Mouse (Mus musculus) embryonic facial prominence, embryonic 14.5 days (tissue): ENCODE data around the gene Cep104. TPM values are rescaled to one million over a fixed set of nuclear protein-coding genes. Genes with fewer than 3 reads are reported as not detected.

ENCODE experiments used
- ATAC-seq: fragments of 200-750 bp; cut with Nextera tagmentation; 2 replicates; pipeline ENCODE4 v1.8.0; 2017; ENCODE audit warnings: low read depth, moderate number of reproducible peaks, moderate TSS enrichment
- DNase-seq: peaks from one replicate; pipeline ENCODE4 v3.0.0-alpha.2; 2015; ENCODE audit warnings: low spot score
- H3K27ac ChIP-seq: fragments of 300-500 bp; sonication (generic); replicated peaks from 2 replicates; pipeline ENCODE4 v1.5.1; 2014; ENCODE audit warnings: low read depth, mild to moderate bottlenecking, low read length, moderate library complexity
- H3K27me3 ChIP-seq: fragments of 300-500 bp; sonication (generic); replicated peaks from 2 replicates; pipeline ENCODE4 v1.6.1; 2014; ENCODE audit warnings: low read length; ENCODE audit not compliant: control insufficient read depth, insufficient read depth
- H3K36me3 ChIP-seq: fragments of 300-500 bp; sonication (generic); 2 replicates; pipeline ENCODE4 v1.6.1; 2014; ENCODE audit warnings: low read length, mixed read lengths; ENCODE audit not compliant: control insufficient read depth, insufficient read depth
- H3K4me1 ChIP-seq: fragments of 300-500 bp; sonication (generic); 2 replicates; pipeline ENCODE4 v1.6.1; 2014; ENCODE audit warnings: antibody characterized with exemption, low read length; ENCODE audit not compliant: control insufficient read depth, insufficient read depth
- H3K4me2 ChIP-seq: fragments of 300-500 bp; sonication (generic); 2 replicates; pipeline ENCODE4 v1.6.1; 2014; ENCODE audit warnings: low read depth, mild to moderate bottlenecking, low read length, moderate library complexity, mixed read lengths
- H3K4me3 ChIP-seq: fragments of 300-500 bp; sonication (generic); 2 replicates; pipeline ENCODE4 v1.5.1; 2014; ENCODE audit warnings: low read depth, mild to moderate bottlenecking, low read length
- H3K9ac ChIP-seq: fragments of 300-500 bp; sonication (generic); 2 replicates; pipeline ENCODE4 v1.6.1; 2014; ENCODE audit warnings: low read depth, mild to moderate bottlenecking, low read length, moderate library complexity, mixed read lengths
- H3K9me3 ChIP-seq: fragments of 300-500 bp; sonication (generic); 2 replicates; pipeline ENCODE4 v1.6.1; 2016; ENCODE audit warnings: low read length; ENCODE audit not compliant: control insufficient read depth
- WGBS: fragments of 180-500 bp; shearing (Covaris S2); extraction: QIAGEN DNeasy Blood & Tissue Kit; methylation state at CpG from one replicate; pipeline ENCODE4 v1.1.7; 2014; 5-methylcytosine and 5-hydroxymethylcytosine counted together
- polyA plus RNA-seq: library from polyadenylated mRNA; unstranded; fragments of >200 nt; fragmentation: Nextera tagmentation; extraction: Ambion mirVana; gene quantifications from 2 replicates; pipeline ENCODE4 v1.2.1, GENCODE M21; 2014

Gene Cep104
- polyA plus RNA-seq, 1 experiment from 2014 or later = 14.2 TPM

DNA sequence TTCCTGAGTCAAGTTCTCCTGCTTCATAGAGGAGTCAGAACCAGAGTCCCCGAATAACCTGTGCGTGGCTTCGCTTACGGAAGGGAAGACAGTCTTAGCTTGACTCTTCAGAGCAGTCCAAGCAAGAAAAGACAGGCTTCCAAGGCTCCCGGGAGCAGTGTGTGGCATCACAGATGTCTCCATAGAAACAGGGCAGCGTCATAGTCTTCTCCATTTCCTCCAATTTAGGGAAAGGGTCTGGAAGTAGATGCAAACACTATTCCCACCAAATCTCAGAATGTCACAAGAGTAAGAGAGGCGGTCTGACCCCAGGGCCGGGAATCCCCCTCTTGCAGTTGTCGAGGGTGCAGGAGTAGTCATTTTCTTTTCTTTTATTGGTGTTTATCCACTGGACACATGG is 67.6 kb downstream of the Cep104 start, which contains the start of gene Ccdc27:
Gene Ccdc27 (minus strand): TSS at position 101 of the 400 bp plus-strand sequence.
- Histone ChIP-seq H3K36me3 (no peaks in the 10 kb centered on the region), H3K27me3 (no peaks in the 10 kb centered on the region; the same call in 1 of the 2 replicates), H3K9ac (no peak within 1 kb of the TSS), H3K4me1 (no peaks in the 10 kb centered on the region), H3K9me3 (no peaks in the 10 kb centered on the region), H3K27ac (no peak within 1 kb of the TSS), H3K4me3 (no peak within 1 kb of the TSS), H3K4me2 (no peak within 1 kb of the TSS)
- ATAC-seq (no peak), DNase-seq (no peak)
- 75% methylated on average over 9 of the region's 9 CpGs for WGBS

- no peak overlapping the region for H3K4me2 ChIP-seq
- no peak overlapping the region for H3K4me3 ChIP-seq
- DNase-seq = no peak
- no peaks in the 10 kb centered on the region; the same call in 1 of the 2 replicates for H3K27me3 ChIP-seq
- H3K27ac ChIP-seq = no peak overlapping the region
- ATAC-seq = no peak
- no peaks in the 10 kb centered on the region for H3K9me3 ChIP-seq
- H3K4me1 ChIP-seq = no peaks in the 10 kb centered on the region
- H3K9ac ChIP-seq = no peak overlapping the region
- WGBS = 66% methylated on average over 5 of the region's 5 CpGs
- no peaks in the 10 kb centered on the region for H3K36me3 ChIP-seq
Measured at GRCm38 (mm10) chr4:154045837-154046236, 70.8 kb downstream of the Cep104 start.

GRCm38 (mm10) chr4:154051401-154051800 is 76.4 kb downstream of the Cep104 start:
- H3K27ac ChIP-seq = no peak overlapping the region
- WGBS = 89% methylated on average over 3 of the region's 3 CpGs
- ATAC-seq = no peak; the same call in 1 of the 2 replicates
- H3K4me3 ChIP-seq = no peak overlapping the region
- DNase-seq = peak; percentile 23
- H3K4me1 ChIP-seq = 0 out of 2 replicates have a peak, but pooled peaks cover under 1% of the 10 kb centered on the region
- H3K27me3 ChIP-seq = no peaks in the 10 kb centered on the region
- H3K9me3 ChIP-seq = no peaks in the 10 kb centered on the region
- H3K36me3 ChIP-seq = no peaks in the 10 kb centered on the region
- no peak overlapping the region for H3K4me2 ChIP-seq
- no peak overlapping the region for H3K9ac ChIP-seq

GRCm38 (mm10) chr4:154053065-154053464 is 78.1 kb downstream of the Cep104 start:
- Histone ChIP-seq H3K9me3 (no peaks in the 10 kb centered on the region), H3K27me3 (no peaks in the 10 kb centered on the region), H3K4me1 (0 out of 2 replicates have a peak, but pooled peaks cover 4% of the 10 kb centered on the region), H3K4me3 (no peak overlapping the region), H3K36me3 (no peaks in the 10 kb centered on the region), H3K4me2 (no peak overlapping the region), H3K9ac (no peak overlapping the region), H3K27ac (no peak overlapping the region)
- 52% methylated on average over 4 of the region's 4 CpGs for WGBS
- DNase-seq (no peak), ATAC-seq (no peak)

DNA sequence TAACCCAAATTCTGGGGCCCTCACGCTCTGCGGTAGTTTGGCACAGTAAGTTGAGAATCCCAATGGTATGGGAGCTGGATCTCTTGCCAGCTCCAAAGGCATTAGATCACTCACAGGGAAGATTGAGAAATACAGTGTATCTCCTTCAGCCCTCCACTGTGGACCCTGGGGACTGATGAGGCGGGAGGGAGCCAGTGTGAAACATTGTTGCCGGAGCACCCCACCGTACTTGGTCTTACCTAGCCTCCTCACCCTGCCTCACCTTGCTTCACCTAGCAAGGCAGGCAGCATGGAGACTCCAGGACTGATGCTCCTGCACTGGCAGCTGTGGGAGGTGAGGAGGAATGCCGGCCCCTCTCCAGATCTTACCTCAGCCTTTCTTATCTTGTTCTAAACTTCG is 80.5 kb downstream of the Cep104 start:
- Histone ChIP-seq H3K9ac (no peak overlapping the region), H3K27me3 (no peaks in the 10 kb centered on the region), H3K4me1 (0 out of 2 replicates have a peak, but pooled peaks cover 4% of the 10 kb centered on the region), H3K9me3 (no peaks in the 10 kb centered on the region), H3K27ac (peak overlapping the region; percentile 41), H3K36me3 (no peaks in the 10 kb centered on the region), H3K4me2 (no peak overlapping the region), H3K4me3 (no peak overlapping the region)
- ATAC-seq (no peak), DNase-seq (peak; percentile 10)
- WGBS = 73% methylated on average over 7 of the region's 7 CpGs

GRCm38 (mm10) chr4:154056046-154056445 is 81.1 kb downstream of the Cep104 start:
- 33% methylated on average over 2 of the region's 2 CpGs for WGBS
- ATAC-seq = peak; percentile 31; the same call in 1 of the 2 replicates
- Histone ChIP-seq H3K36me3 (no peaks in the 10 kb centered on the region), H3K9ac (no peak overlapping the region), H3K4me1 (0 out of 2 replicates have a peak, but pooled peaks cover 4% of the 10 kb centered on the region), H3K27ac (peak overlapping the region; percentile 61), H3K4me3 (no peak overlapping the region), H3K4me2 (no peak overlapping the region), H3K9me3 (no peaks in the 10 kb centered on the region), H3K27me3 (no peaks in the 10 kb centered on the region)
- DNase-seq = peak; percentile 66

- ATAC-seq (no peak), DNase-seq (peak; percentile 59)
- H3K9me3 ChIP-seq = no peaks in the 10 kb centered on the region
- whole genome bisulfite sequencing = 27% methylated on average over 2 of the region's 2 CpGs
- H3K4me2 ChIP-seq = no peak overlapping the region
- H3K27ac ChIP-seq = peak overlapping the region; percentile 61
- no peaks in the 10 kb centered on the region for H3K36me3 ChIP-seq
- no peak overlapping the region for H3K4me3 ChIP-seq
- no peaks in the 10 kb centered on the region for H3K27me3 ChIP-seq
- 0 out of 2 replicates have a peak, but pooled peaks cover 4% of the 10 kb centered on the region for H3K4me1 ChIP-seq
- H3K9ac ChIP-seq = no peak overlapping the region
Measured at GRCm38 (mm10) chr4:154056661-154057060, 81.7 kb downstream of the Cep104 start.

GRCm38 (mm10) chr4:154057696-154058095 is 82.7 kb downstream of the Cep104 start:
- Histone ChIP-seq H3K9me3 (no peaks in the 10 kb centered on the region), H3K4me3 (no peak overlapping the region), H3K4me2 (no peak overlapping the region), H3K27me3 (no peaks in the 10 kb centered on the region), H3K9ac (no peak overlapping the region), H3K4me1 (0 out of 2 replicates have a peak, but pooled peaks cover 4% of the 10 kb centered on the region), H3K27ac (peak overlapping the region; percentile 61; the same call in 1 of the 2 replicates), H3K36me3 (no peaks in the 10 kb centered on the region)
- ATAC-seq (peak; percentile 60), DNase-seq (peak; percentile 67)
- 28% methylated on average over 4 of the region's 4 CpGs for WGBS
